Mouse (Mus musculus): ENCODE measurements around the gene Ptp4a2. TPM values are rescaled to one million over a fixed set of nuclear protein-coding genes. Genes with fewer than 3 reads are reported as not detected.
"Not testable (repeated sequence)": the region's sequence is repeated elsewhere in the genome, so short reads cannot be mapped to it uniquely, and the experiment has no call there.

The Ptp4a2 gene
- polyA plus RNA-seq, 1 experiment from 2014 or later, result 383 TPM

DNA sequence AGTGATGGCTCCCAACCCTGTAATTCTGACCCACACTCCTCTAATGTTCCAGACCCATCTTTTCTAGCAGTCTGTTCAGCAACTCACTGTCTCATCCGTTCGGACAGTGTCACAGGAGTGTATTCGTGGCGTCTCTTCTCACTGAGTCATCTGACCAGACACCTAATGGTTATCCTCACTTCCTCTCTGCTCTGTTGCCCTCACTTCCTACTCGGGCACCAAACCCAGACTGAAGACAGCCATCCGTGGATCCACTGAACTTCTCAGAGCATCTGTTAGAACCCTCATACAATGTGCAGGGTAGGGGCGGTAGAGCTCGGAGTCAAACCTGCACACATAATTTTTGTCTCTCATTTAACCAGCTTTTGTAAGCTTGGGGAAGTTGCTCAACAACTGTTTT lies 50.4 kb downstream of the Ptp4a2 start:
- DNase-seq (ENCODE audit: low spot score) (no peak), ATAC-seq (replicated peaks; ENCODE audit: low FRiP score, low read depth) (no peak)
- Histone ChIP-seq H3K9me3 (replicated peaks; ENCODE audit: low read length) (no peaks in the 10 kb centered on the region), H3K27ac (no peak overlapping the region), H3K4me1 (replicated peaks; ENCODE audit: insufficient read depth, low read length) (no peaks in the 10 kb centered on the region), H3K9ac (ENCODE audit: low read depth, low read length) (no peak overlapping the region), H3K36me3 (ENCODE audit: insufficient read depth, low read length) (no peaks in the 10 kb centered on the region), H3K4me3 (replicated peaks; ENCODE audit: low read depth, low read length) (no peak overlapping the region), H3K4me2 (ENCODE audit: low read length) (no peak overlapping the region), H3K27me3 (ENCODE audit: insufficient read depth, low read length) (no peaks in the 10 kb centered on the region)
- no peak for TF ChIP-seq CTCF (IDR thresholded peaks at IDR 0.05; ENCODE audit: low read depth)
- 73% methylated on average over 8 of the region's 8 CpGs for WGBS

GRCm38 (mm10) chr4:129862357-129862756 lies 51.3 kb downstream of the Ptp4a2 start:
- DNase-seq (ENCODE audit: low spot score) (no peak), ATAC-seq (replicated peaks; ENCODE audit: low FRiP score, low read depth) (no peak)
- no peaks in the 10 kb centered on the region for H3K9me3 ChIP-seq (replicated peaks; ENCODE audit: low read length)
- H3K4me3 ChIP-seq (replicated peaks; ENCODE audit: low read depth, low read length), result no peak overlapping the region
- no peaks in the 10 kb centered on the region for H3K4me1 ChIP-seq (replicated peaks; ENCODE audit: insufficient read depth, low read length)
- H3K27ac ChIP-seq, result no peak overlapping the region
- WGBS, result 89% methylated on average over 3 of the region's 3 CpGs
- no peak overlapping the region for H3K4me2 ChIP-seq (ENCODE audit: low read length)
- no peaks in the 10 kb centered on the region for H3K27me3 ChIP-seq (ENCODE audit: insufficient read depth, low read length)
- H3K36me3 ChIP-seq (ENCODE audit: insufficient read depth, low read length), result no peaks in the 10 kb centered on the region
- no peak for TF ChIP-seq CTCF (IDR thresholded peaks at IDR 0.05; ENCODE audit: low read depth)
- no peak overlapping the region for H3K9ac ChIP-seq (ENCODE audit: low read depth, low read length)

GRCm38 (mm10) chr4:129866171-129866570 lies 55.2 kb downstream of the Ptp4a2 start:
- not testable (repeated sequence) for H3K9me3 ChIP-seq (replicated peaks; ENCODE audit: low read length); H3K4me1 ChIP-seq (replicated peaks; ENCODE audit: insufficient read depth, low read length); ATAC-seq (replicated peaks; ENCODE audit: low FRiP score, low read depth); H3K27me3 ChIP-seq (ENCODE audit: insufficient read depth, low read length); DNase-seq (ENCODE audit: low spot score); H3K9ac ChIP-seq (ENCODE audit: low read depth, low read length); H3K27ac ChIP-seq; H3K36me3 ChIP-seq (ENCODE audit: insufficient read depth, low read length); H3K4me3 ChIP-seq (replicated peaks; ENCODE audit: low read depth, low read length); H3K4me2 ChIP-seq (ENCODE audit: low read length)
- WGBS, result 97% methylated on average over 5 of the region's 5 CpGs

GRCm38 (mm10) chr4:129868211-129868610 lies 57.2 kb downstream of the Ptp4a2 start:
- no peak for DNase-seq (ENCODE audit: low spot score)
- Histone ChIP-seq H3K27ac (no peak overlapping the region), H3K4me1 (replicated peaks; ENCODE audit: insufficient read depth, low read length) (0 out of 2 replicates have a peak, but pooled peaks cover 4% of the 10 kb centered on the region), H3K27me3 (ENCODE audit: insufficient read depth, low read length) (no peaks in the 10 kb centered on the region), H3K36me3 (ENCODE audit: insufficient read depth, low read length) (no peaks in the 10 kb centered on the region), H3K4me3 (replicated peaks; ENCODE audit: low read depth, low read length) (no peak overlapping the region), H3K9ac (ENCODE audit: low read depth, low read length) (no peak overlapping the region), H3K4me2 (ENCODE audit: low read length) (no peak overlapping the region), H3K9me3 (replicated peaks; ENCODE audit: low read length) (no peaks in the 10 kb centered on the region)
- WGBS, result 50% methylated on average over 6 of the region's 6 CpGs
- TF ChIP-seq CTCF (IDR thresholded peaks at IDR 0.05; ENCODE audit: low read depth), result no peak
- ATAC-seq (replicated peaks; ENCODE audit: low FRiP score, low read depth), result no peak

- no peak; the same call in 1 of the 2 replicates for ATAC-seq (replicated peaks; ENCODE audit: low FRiP score, low read depth)
- Histone ChIP-seq H3K36me3 (ENCODE audit: insufficient read depth, low read length) (no peaks in the 10 kb centered on the region), H3K9ac (ENCODE audit: low read depth, low read length) (no peak overlapping the region), H3K9me3 (replicated peaks; ENCODE audit: low read length) (no peaks in the 10 kb centered on the region), H3K27ac (no peak overlapping the region), H3K4me2 (ENCODE audit: low read length) (no peak overlapping the region), H3K27me3 (ENCODE audit: insufficient read depth, low read length) (no peaks in the 10 kb centered on the region), H3K4me3 (replicated peaks; ENCODE audit: low read depth, low read length) (no peak overlapping the region), H3K4me1 (replicated peaks; ENCODE audit: insufficient read depth, low read length) (0 out of 2 replicates have a peak, but pooled peaks cover 4% of the 10 kb centered on the region)
- 49% methylated on average over 6 of the region's 6 CpGs for WGBS
- DNase-seq (ENCODE audit: low spot score), result peak; percentile 46
- TF ChIP-seq CTCF (IDR thresholded peaks at IDR 0.05; ENCODE audit: low read depth), result no peak
Observed at GRCm38 (mm10) chr4:129870483-129870882, 59.5 kb downstream of the Ptp4a2 start.

DNA sequence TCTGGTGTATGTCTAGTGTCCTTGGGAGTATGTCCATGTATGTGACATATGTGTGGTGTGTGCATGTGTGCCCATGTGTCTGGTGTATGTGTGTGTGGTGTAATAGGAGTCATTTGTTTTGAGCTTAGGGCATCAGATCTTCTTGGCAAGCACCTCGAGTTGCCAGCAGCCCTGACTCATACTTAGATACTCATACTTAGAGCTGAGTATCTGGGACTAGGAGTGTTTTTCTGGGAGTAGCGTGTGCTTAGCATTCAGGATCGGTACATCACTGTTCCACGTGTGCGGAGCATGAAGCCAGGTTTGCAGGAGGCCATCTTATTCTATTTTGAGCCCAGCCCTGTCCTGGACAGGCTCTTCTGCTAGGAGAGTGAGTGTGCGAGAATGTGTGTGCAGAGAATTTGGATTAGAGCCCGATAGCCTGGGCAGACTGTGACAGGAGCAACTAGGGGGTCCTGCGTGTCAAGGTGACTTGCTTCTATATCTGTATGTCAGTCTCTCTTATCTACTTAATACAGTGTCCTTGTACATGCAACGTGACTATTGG lies 61.4 kb downstream of the Ptp4a2 start:
- Histone ChIP-seq H3K9me3 (replicated peaks; ENCODE audit: low read length) (no peaks in the 10 kb centered on the region), H3K4me1 (replicated peaks; ENCODE audit: insufficient read depth, low read length) (0 out of 2 replicates have a peak, but pooled peaks cover 5% of the 10 kb centered on the region), H3K27ac (no peak overlapping the region), H3K27me3 (ENCODE audit: insufficient read depth, low read length) (no peaks in the 10 kb centered on the region), H3K4me2 (ENCODE audit: low read length) (no peak overlapping the region), H3K36me3 (ENCODE audit: insufficient read depth, low read length) (no peaks in the 10 kb centered on the region), H3K9ac (ENCODE audit: low read depth, low read length) (no peak overlapping the region), H3K4me3 (replicated peaks; ENCODE audit: low read depth, low read length) (no peak overlapping the region)
- ATAC-seq (replicated peaks; ENCODE audit: low FRiP score, low read depth) (no peak), DNase-seq (ENCODE audit: low spot score) (no peak)
- no peak for TF ChIP-seq CTCF (IDR thresholded peaks at IDR 0.05; ENCODE audit: low read depth)
- 92% methylated on average over 9 of the region's 9 CpGs for WGBS

GRCm38 (mm10) chr4:129874805-129875204 lies 63.8 kb downstream of the Ptp4a2 start:
- H3K27ac ChIP-seq, result no peak overlapping the region
- 79% methylated on average over 10 of the region's 10 CpGs for whole genome bisulfite sequencing

More at GRCm38 (mm10) chr4:129874805-129875204, 63.8 kb downstream of the Ptp4a2 start:
- Histone ChIP-seq H3K9ac (ENCODE audit: low read depth, low read length) (no peak overlapping the region), H3K4me2 (ENCODE audit: low read length) (no peak overlapping the region), H3K4me1 (replicated peaks; ENCODE audit: insufficient read depth, low read length) (0 out of 2 replicates have a peak, but pooled peaks cover 6% of the 10 kb centered on the region), H3K4me3 (replicated peaks; ENCODE audit: low read depth, low read length) (no peak overlapping the region), H3K9me3 (replicated peaks; ENCODE audit: low read length) (no peaks in the 10 kb centered on the region), H3K36me3 (ENCODE audit: insufficient read depth, low read length) (no peaks in the 10 kb centered on the region), H3K27me3 (ENCODE audit: insufficient read depth, low read length) (no peaks in the 10 kb centered on the region)
- TF ChIP-seq CTCF (IDR thresholded peaks at IDR 0.05; ENCODE audit: low read depth), result no peak
- DNase-seq (ENCODE audit: low spot score) (no peak), ATAC-seq (replicated peaks; ENCODE audit: low FRiP score, low read depth) (no peak)

All from kidney, postnatal 0 days (tissue).